Mouse (Mus musculus) heart, adult 11 months (tissue): ENCODE data around the gene Itpr2.
A peak's percentile ranks its signal among the peaks of the same experiment; 100 is the strongest.
"Not testable (repeated sequence)": the region's sequence is repeated elsewhere in the genome, so short reads cannot be mapped to it uniquely, and the experiment has no call there.

ENCODE experiments used
- DNase-seq: peaks from one replicate; pipeline ENCODE4 v3.0.0; 2022

Itpr2 gene

GRCm38 (mm10) chr6:146468361-146468760, 33.7 kb downstream of the Itpr2 start:
- no peak for DNase-seq

- not testable (repeated sequence) for DNase-seq
These were observed 37.4 kb downstream of the Itpr2 start for GRCm38 (mm10) chr6:146464645-146465042.

DNA sequence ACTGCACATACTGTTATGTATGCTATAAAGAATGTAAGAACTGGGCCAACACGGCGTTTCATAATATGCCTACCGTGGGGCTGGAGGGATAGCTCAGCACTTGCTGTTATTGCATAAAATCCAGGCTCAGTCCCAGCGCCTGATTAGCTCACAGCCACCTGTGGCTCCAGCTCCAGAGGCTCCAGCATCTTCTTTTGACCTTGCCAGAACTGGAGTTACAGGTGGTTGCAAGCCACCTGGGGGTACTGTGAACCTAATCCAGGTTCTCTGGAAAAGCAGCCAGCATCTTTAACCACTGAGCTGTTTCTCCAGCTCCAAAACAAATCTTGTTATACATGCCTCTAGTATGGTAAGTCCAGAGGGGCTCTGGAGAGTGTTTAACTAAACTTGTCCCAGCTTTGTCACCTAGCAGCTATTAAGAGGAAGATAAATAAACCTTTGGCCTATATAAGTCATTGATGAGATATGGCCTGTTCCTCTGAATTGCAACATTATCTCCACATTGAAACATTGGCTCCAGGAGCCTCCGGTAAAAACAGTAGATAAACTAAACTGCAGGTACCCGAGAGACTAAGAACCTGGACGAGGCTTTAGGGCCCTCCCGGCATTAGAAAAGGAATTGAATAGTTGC, 37.9 kb downstream of the Itpr2 start:
- no peak for DNase-seq

GRCm38 (mm10) chr6:146460936-146461335, 41.1 kb downstream of the Itpr2 start:
- peak; percentile 35 for DNase-seq

GRCm38 (mm10) chr6:146458436-146458835, 43.6 kb downstream of the Itpr2 start:
- peak; percentile 63 for DNase-seq

GRCm38 (mm10) chr6:146456741-146457140, 45.3 kb downstream of the Itpr2 start:
- peak; percentile 19 for DNase-seq

DNA sequence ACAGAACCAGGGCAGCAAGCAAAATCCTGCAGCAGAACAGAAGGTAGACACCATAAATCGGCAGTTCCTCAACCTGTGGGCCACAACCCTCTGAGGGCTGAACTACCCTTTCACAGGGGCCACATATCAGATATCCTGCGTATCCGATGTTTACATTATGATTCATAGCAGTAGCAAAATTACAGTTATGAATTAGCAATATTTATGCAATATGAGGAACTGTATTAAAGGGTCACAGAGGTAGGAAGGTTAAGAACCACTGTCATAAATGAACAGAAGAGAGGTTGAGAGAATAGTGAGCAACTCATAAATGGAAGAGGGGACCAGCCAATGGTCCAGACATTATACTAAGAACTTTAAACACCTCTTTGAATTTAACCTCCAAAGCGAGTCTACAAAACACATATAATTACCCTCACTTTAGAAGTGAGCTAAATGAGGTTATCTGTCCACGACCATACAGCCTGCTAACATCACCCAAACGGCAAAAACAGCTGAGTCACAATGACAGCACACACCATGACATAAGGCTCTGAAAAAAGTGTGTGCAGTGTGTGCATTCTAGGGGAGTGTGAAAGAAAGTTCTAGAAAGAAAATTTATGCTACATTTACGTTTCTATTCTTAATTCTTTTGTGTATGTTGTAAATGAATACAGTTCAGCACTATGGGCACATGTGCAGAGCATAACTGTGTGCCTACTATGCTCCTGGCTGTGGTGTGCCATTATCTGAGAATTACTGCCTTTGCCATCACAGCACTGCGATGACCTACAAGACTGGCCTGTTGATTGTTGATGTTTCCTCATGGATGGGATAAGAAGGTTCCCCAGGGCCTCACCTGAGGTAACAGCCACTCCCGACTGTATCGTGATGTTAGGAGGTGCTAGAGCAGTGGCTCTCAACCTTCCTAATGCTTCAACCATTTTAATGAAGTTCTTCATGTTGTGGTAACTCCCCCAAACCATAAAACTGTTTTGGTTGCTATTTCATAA, 47.2 kb downstream of the Itpr2 start:
- peak; percentile 39 for DNase-seq

- DNase-seq, result peak; percentile 57
These were observed 49.5 kb downstream of the Itpr2 start for GRCm38 (mm10) chr6:146452474-146452873.

DNA sequence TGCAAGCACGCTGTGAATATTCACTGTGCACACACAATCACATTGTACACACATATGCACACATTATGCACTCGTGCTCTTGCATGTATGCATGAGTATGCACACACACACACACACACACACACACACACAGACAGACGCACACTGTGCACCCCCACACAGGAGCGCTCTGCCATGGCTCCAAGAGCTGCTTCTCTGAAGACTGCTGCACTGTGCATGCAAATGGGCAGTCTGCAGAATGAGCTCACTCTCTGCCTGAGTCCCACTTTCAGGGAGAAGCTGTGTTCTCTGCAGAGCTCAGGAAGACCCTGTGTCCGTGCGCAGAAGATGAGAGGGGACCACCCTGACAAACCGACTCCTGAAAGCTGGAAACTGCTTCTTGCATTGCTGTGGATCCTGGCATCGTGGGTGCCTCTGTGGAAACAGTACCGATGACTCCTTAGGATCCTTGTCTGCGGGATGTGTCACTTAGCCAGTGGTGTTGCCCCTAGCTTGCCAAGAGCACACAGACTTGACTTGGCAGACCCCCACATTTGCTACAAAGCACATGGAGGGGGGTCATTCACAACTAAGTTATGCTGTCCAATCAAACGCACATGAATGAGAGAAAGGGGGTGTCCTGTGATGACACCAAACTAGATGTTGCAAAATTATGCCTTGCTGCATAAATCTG, 55.9 kb downstream of the Itpr2 start:
- DNase-seq, result no peak

- peak; percentile 19 for DNase-seq
These were observed 62.2 kb downstream of the Itpr2 start for GRCm38 (mm10) chr6:146439826-146440225.

DNA sequence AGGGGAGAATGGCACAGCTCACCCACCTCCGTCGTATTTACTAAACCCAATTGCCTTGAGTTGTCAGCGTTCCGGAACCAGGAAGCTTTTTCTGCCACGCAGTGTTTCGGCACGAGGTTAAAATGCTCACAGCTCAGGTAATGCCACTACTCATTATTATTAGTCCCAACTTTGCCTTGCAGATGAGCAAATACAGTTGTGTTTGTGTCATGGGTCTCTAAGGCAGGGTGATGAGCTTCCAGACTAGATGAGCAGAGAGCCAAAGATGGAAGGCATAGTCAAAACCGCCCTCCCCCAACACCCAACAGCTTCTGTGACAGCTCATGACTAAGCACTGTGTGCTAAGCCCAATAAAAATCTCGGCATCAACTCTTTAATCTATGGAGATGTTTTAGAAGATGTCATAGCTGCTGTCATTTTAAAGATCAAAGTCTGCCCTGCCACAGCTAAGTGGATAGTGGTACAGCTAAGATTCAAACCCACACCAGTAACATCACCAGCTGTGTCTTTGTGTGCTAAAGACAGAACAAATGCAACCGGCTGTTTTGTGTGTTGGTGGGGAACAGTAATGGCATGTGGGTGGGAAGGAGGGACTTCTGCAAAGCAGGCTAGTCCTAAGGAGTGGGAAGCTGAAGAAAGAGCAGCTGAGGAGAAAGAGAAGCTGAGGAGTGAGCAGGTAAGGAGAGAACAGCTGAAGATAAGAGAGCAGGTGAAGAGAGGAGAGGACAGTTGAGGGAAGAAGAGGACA, 62.8 kb downstream of the Itpr2 start:
- peak; percentile 71 for DNase-seq

GRCm38 (mm10) chr6:146438057-146438456, 64.0 kb downstream of the Itpr2 start:
- DNase-seq, result peak; percentile 34

- DNase-seq, result peak; percentile 87
These were observed 65.0 kb downstream of the Itpr2 start for GRCm38 (mm10) chr6:146436916-146437496.

DNA sequence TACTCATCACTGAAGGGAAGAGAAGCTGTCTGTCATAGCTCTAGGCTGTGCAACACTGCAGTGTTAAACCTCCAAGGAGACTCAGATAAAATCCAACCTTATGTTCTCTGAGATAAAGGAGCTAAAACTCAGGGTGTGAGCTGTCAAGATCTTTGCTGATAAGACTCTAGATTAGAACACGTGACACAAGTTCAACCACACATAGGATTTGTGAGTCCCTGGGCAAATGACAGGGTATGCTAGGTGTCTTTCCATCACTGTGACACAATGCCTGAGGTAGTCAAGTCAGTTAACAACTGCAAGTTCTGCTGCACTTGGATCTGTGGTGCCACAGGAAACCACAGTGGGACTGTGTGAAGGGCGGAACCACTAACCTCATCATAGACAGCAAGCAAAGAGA, 67.8 kb downstream of the Itpr2 start:
- peak; percentile 62 for DNase-seq

DNA sequence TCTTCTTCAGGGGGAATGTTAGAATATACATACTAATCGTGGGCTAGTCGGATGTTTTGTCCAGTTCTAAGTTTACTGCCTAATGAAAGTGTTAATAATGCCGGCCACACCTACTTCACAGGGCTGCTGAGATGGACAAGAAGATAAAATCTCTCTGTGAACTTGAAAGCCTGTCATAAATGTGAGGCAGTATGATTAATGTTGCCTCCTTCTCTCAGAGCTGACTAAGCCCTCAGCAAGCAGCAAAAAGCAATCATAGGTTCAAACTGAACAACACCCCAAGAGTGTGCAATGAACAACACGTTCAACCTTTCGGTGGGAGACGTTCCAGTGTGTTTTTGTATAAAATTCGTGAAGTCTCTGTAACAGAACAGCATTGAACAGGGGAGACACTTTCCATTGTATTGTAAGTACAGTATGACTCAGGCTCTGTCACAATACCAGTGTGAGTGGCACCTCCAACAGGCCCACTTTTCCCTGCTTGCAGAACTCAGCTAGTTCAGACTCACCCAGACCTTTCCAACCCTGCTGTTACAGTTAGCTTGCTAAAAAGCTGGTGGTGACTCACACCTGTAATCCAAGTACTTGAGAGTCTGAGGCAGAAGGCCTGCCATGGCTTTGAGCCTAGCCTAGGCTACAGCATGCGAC, 69.7 kb downstream of the Itpr2 start:
- DNase-seq, result peak; percentile 44

DNA sequence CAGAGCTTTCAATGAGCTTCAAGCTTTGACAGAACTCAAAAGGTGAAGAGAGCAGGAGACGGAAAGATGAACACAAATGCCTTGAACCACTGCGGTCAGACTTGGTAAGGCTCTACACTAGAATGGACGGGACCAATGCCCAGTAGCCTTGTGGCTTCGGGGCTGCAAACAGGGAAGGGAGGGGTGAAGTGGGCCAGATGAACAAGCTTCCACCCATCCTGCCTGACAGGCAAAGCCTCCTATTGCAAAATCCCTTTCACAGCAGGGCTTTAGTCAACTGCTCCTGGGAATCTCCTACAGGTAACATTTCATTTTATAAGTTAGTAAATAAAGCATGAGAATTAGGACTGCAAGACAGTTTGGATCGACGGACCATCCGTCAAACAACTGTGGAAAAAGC, 70.2 kb downstream of the Itpr2 start:
- DNase-seq, result peak; percentile 81

GRCm38 (mm10) chr6:146429694-146430380, 72.2 kb downstream of the Itpr2 start:
- DNase-seq, result peak; percentile 94

GRCm38 (mm10) chr6:146424778-146425177, 77.2 kb downstream of the Itpr2 start:
- peak; percentile 74 for DNase-seq

GRCm38 (mm10) chr6:146424326-146424725, 77.7 kb downstream of the Itpr2 start:
- peak; percentile 74 for DNase-seq

GRCm38 (mm10) chr6:146420718-146421117, 81.3 kb downstream of the Itpr2 start:
- no peak for DNase-seq

GRCm38 (mm10) chr6:146416461-146416860, 85.6 kb downstream of the Itpr2 start:
- DNase-seq, result no peak
